Mouse (Mus musculus) erythroblast, embryonic 14.5 days (primary cell): ENCODE measurements around the gene Tfpi2. TPM values are rescaled to one million over a fixed set of nuclear protein-coding genes. Genes with fewer than 3 reads are reported as not detected.

Source experiments
- H3K27me3 ChIP-seq: 2 replicates; pipeline ENCODE4 v1.6.1; 2012; ENCODE audit warnings: inconsistent platforms; ENCODE audit not compliant: control insufficient read depth
- H3K36me3 ChIP-seq: 2 replicates; pipeline ENCODE4 v1.6.1; 2012; ENCODE audit warnings: mild to moderate bottlenecking, inconsistent platforms; ENCODE audit not compliant: control insufficient read depth
- H3K4me1 ChIP-seq: 2 replicates; pipeline ENCODE4 v1.6.1; 2012; ENCODE audit warnings: inconsistent platforms; ENCODE audit not compliant: control insufficient read depth
- H3K4me3 ChIP-seq: replicated peaks from 2 replicates; pipeline ENCODE3; 2012; ENCODE audit warnings: moderate library complexity, mild to moderate bottlenecking, inconsistent platforms
- H3K9me3 ChIP-seq: 2 replicates; pipeline ENCODE4 v1.6.1; 2012; ENCODE audit warnings: low read length, inconsistent platforms, mixed read lengths; ENCODE audit not compliant: control insufficient read depth
- GATA1 ChIP-seq: IDR thresholded peaks from 2 replicates; pipeline ENCODE4 v1.6.1; 2012; ENCODE audit warnings: low read length, inconsistent platforms, mixed read lengths
- TAL1 ChIP-seq: IDR thresholded peaks from 3 replicates; pipeline ENCODE4 v1.6.1; 2012; ENCODE audit warnings: low read length, inconsistent platforms, mixed read lengths
- polyA plus RNA-seq: library from polyadenylated mRNA; stranded (reverse); fragments of >175 nt; gene quantifications from 2 replicates; pipeline ENCODE4 v1.2.3, GENCODE M21; 2012

Tfpi2 gene
- polyA plus RNA-seq, 1 experiment: not detected

GRCm38 (mm10) chr6:3935606-3936005 is 53.1 kb downstream of the Tfpi2 start:
- Histone ChIP-seq H3K4me1 (no peaks in the 10 kb centered on the region), H3K36me3 (no peaks in the 10 kb centered on the region), H3K4me3 (no peak overlapping the region), H3K27me3 (no peaks in the 10 kb centered on the region), H3K9me3 (no peaks in the 10 kb centered on the region)
- TF ChIP-seq GATA1 (no peak), TAL1 (no peak)

GRCm38 (mm10) chr6:3935048-3935447 is 53.7 kb downstream of the Tfpi2 start:
- no peaks in the 10 kb centered on the region for H3K9me3 ChIP-seq
- no peak for TF ChIP-seq TAL1
- no peak for TF ChIP-seq GATA1

GRCm38 (mm10) chr6:3926140-3926539 is 62.6 kb downstream of the Tfpi2 start:
- TF ChIP-seq TAL1: no peak
- Histone ChIP-seq H3K9me3 (no peaks in the 10 kb centered on the region), H3K27me3 (no peaks in the 10 kb centered on the region), H3K4me1 (no peaks in the 10 kb centered on the region), H3K36me3 (no peaks in the 10 kb centered on the region), H3K4me3 (no peak overlapping the region)

More at GRCm38 (mm10) chr6:3935048-3935447, 53.7 kb downstream of the Tfpi2 start:
- H3K4me1 ChIP-seq: no peaks in the 10 kb centered on the region
- no peak overlapping the region for H3K4me3 ChIP-seq
- no peaks in the 10 kb centered on the region for H3K27me3 ChIP-seq
- no peaks in the 10 kb centered on the region for H3K36me3 ChIP-seq

- H3K27me3 ChIP-seq: no peaks in the 10 kb centered on the region
- no peak for TF ChIP-seq TAL1
- TF ChIP-seq GATA1: no peak
- no peaks in the 10 kb centered on the region for H3K9me3 ChIP-seq
- no peaks in the 10 kb centered on the region for H3K4me1 ChIP-seq
- no peaks in the 10 kb centered on the region for H3K36me3 ChIP-seq
- H3K4me3 ChIP-seq: no peak overlapping the region
Measured at GRCm38 (mm10) chr6:3922870-3923269, 65.8 kb downstream of the Tfpi2 start.

- no peaks in the 10 kb centered on the region for H3K9me3 ChIP-seq
- TF ChIP-seq TAL1: no peak
- no peaks in the 10 kb centered on the region for H3K27me3 ChIP-seq
- H3K4me3 ChIP-seq: no peak overlapping the region
- no peaks in the 10 kb centered on the region for H3K36me3 ChIP-seq
- no peaks in the 10 kb centered on the region for H3K4me1 ChIP-seq
Measured at GRCm38 (mm10) chr6:3916015-3916414, 72.7 kb downstream of the Tfpi2 start.

Other genes starting within 250 kb of the Tfpi2 start
- not detected in 2 replicates for gene Calcr, start 224.2 kb downstream of the Tfpi2 start, polyA plus RNA-seq
- gene Gngt1, start 4.9 kb upstream of the Tfpi2 start, polyA plus RNA-seq: not detected in 2 replicates
- 0.06 TPM in 1 of 2 replicates, not detected in the other for gene Gng11, start 15.0 kb upstream of the Tfpi2 start, polyA plus RNA-seq
- 2.0 and 2.3 TPM in 2 replicates for gene Bet1, start 98.1 kb upstream of the Tfpi2 start, polyA plus RNA-seq